Mouse (Mus musculus) frontal cortex, postnatal 25 days (tissue): ENCODE results near the gene Pdk3.

Experiments used
- DNase-seq, 2 experiments: peaks; one replicate each; pipeline ENCODE4 v3.0.0; 2022; ENCODE audit warnings: low spot score in 2 of 2

The Pdk3 gene

GRCm38 (mm10) chrX:93831561-93832336 is at the start of gene Pdk3:
TSS of gene Pdk3 (minus strand) at chrX:93832201.
- peak; percentile 47 to 58 for DNase-seq

- DNase-seq = no peak
Observed at GRCm38 (mm10) chrX:93877634-93878016, 45.6 kb upstream of the Pdk3 start.

- DNase-seq = no peak
Observed at GRCm38 (mm10) chrX:93876981-93877633, 45.1 kb upstream of the Pdk3 start.

- no peak for DNase-seq
Observed at GRCm38 (mm10) chrX:93863393-93863792, 31.4 kb upstream of the Pdk3 start.

GRCm38 (mm10) chrX:93862525-93863086 is 30.6 kb upstream of the Pdk3 start:
- no peak for DNase-seq

GRCm38 (mm10) chrX:93857756-93858155 is 25.8 kb upstream of the Pdk3 start:
- no peak for DNase-seq

- DNase-seq = no peak
Observed at GRCm38 (mm10) chrX:93832337-93832884, 410 bp upstream of the Pdk3 start.

GRCm38 (mm10) chrX:93825787-93826186 is 6.2 kb downstream of the Pdk3 start:
- DNase-seq = no peak

GRCm38 (mm10) chrX:93808040-93808439 is 24.0 kb downstream of the Pdk3 start:
- no peak for DNase-seq

GRCm38 (mm10) chrX:93793168-93793567 is 38.8 kb downstream of the Pdk3 start:
- DNase-seq = peak in 1 of 2 experiments; percentile 8

GRCm38 (mm10) chrX:93789562-93789961 is 42.4 kb downstream of the Pdk3 start:
- DNase-seq = no peak

GRCm38 (mm10) chrX:93760770-93761169 is 71.2 kb downstream of the Pdk3 start:
- DNase-seq = no peak

- no peak for DNase-seq
Observed at GRCm38 (mm10) chrX:93756867-93757455, 75.0 kb downstream of the Pdk3 start.

GRCm38 (mm10) chrX:93755210-93755842 is 76.7 kb downstream of the Pdk3 start:
- DNase-seq = no peak

GRCm38 (mm10) chrX:93750566-93750965 is 81.4 kb downstream of the Pdk3 start:
- no peak for DNase-seq

- no peak for DNase-seq
Observed at GRCm38 (mm10) chrX:93749165-93749564, 82.8 kb downstream of the Pdk3 start.

GRCm38 (mm10) chrX:93732975-93733748 is 98.8 kb downstream of the Pdk3 start:
- DNase-seq = no peak

- no peak for DNase-seq
Observed at GRCm38 (mm10) chrX:93732407-93732806, 99.6 kb downstream of the Pdk3 start.

GRCm38 (mm10) chrX:93730854-93731253 is 101.1 kb downstream of the Pdk3 start:
- DNase-seq = no peak

GRCm38 (mm10) chrX:93729529-93729928 is 102.5 kb downstream of the Pdk3 start:
- no peak for DNase-seq
